Mouse (Mus musculus) MEL (cell line): Measurements from ENCODE around the gene Dcp1a.

ENCODE experiments used
- EP300 ChIP-seq, 2 experiments: IDR thresholded peaks; 2 replicates each; pipeline ENCODE4 v1.6.1; 2011; ENCODE audit warnings: improper control_type of control experiment in 2 of 2, low read length in 2 of 2, low read depth in 1 of 2, mild to moderate bottlenecking in 1 of 2
- JUND ChIP-seq: IDR thresholded peaks from 2 replicates; pipeline ENCODE4 v1.6.1; 2011; ENCODE audit warnings: low read depth, mild to moderate bottlenecking, improper control_type of control experiment, low read length
- MAX ChIP-seq: IDR thresholded peaks from 2 replicates; pipeline ENCODE4 v1.6.1; 2011; ENCODE audit warnings: low read length, improper control_type of control experiment
- POLR2A ChIP-seq, 2 experiments: IDR thresholded peaks; 2 replicates each; pipeline ENCODE4 v1.6.1; 2011 to 2012; ENCODE audit warnings: low read length in 2 of 2, mild to moderate bottlenecking in 2 of 2, control low read depth in 1 of 2, improper control_type of control experiment in 1 of 2, low read depth in 1 of 2, moderate library complexity in 1 of 2; ENCODE audit not compliant: control insufficient read depth in 1 of 2, insufficient read depth in 1 of 2, poor library complexity in 1 of 2
- UBTF ChIP-seq: IDR thresholded peaks from 2 replicates; pipeline ENCODE4 v1.6.1; 2012; ENCODE audit warnings: low read depth, mild to moderate bottlenecking, inconsistent platforms, low read length, improper control_type of control experiment, moderate library complexity, borderline replicate concordance; ENCODE audit not compliant: insufficient read depth
- USF1 ChIP-seq: IDR thresholded peaks from 2 replicates; pipeline ENCODE4 v1.6.1; 2014; ENCODE audit warnings: low read depth, mild to moderate bottlenecking, inconsistent platforms, low read length, improper control_type of control experiment, moderate library complexity

DNA sequence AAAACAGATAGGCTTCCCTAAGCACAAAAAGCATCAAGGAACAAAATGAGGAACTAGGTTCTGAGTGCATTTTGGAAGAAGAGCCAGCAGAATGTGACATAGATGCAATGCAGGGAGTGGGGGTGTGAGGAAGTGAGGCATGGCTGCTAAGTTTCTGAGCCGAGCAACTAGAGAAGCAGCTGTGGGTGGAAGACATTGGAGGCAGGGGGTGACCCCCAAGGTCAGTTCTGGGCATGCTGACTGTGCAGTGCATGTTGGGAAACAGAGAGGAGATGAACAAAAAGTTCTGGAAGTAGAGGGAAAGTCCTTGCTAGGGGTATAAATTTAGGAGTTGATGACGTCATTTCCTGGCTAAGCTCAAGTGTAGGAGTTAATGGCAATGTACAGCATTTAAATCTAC is 21.4 kb upstream of the Dcp1a start:
- no peak for TF ChIP-seq USF1
- no peak for TF ChIP-seq MAX
- no peak for TF ChIP-seq EP300 (IDR thresholded peaks at IDR 0.05; ENCODE audit: low read depth in 1 of 2, low read length in 2 of 2)
- peak; percentile 66; the same call in 1 of the 2 replicates for TF ChIP-seq JUND
- no peak for TF ChIP-seq POLR2A (IDR thresholded peaks at IDR 0.05; ENCODE audit: control insufficient read depth in 1 of 2, insufficient read depth in 1 of 2, low read depth in 1 of 2, low read length in 2 of 2, poor library complexity in 1 of 2)
- no peak for TF ChIP-seq UBTF
